Mouse (Mus musculus) midbrain, embryonic 11.5 days (tissue): Measurements from ENCODE around the gene 1700037C18Rik. TPM values are rescaled to one million over a fixed set of nuclear protein-coding genes. Genes with fewer than 3 reads are reported as not detected.

Source experiments
- ATAC-seq: fragments of 200-750 bp; cut with Nextera tagmentation; 2 replicates; pipeline ENCODE4 v1.8.0; 2017; ENCODE audit warnings: moderate TSS enrichment, moderate library complexity; ENCODE audit not compliant: low FRiP score
- DNase-seq: peaks from one replicate; pipeline ENCODE4 v3.0.0; 2015; ENCODE audit warnings: low spot score; ENCODE audit errors: missing footprints
- H3K27ac ChIP-seq: fragments of 300-500 bp; sonication (generic); 2 replicates; pipeline ENCODE4 v1.5.1; 2014; ENCODE audit warnings: low read depth, low read length
- H3K27me3 ChIP-seq: fragments of 300-500 bp; sonication (generic); 2 replicates; pipeline ENCODE4 v1.6.1; 2014; ENCODE audit warnings: mild to moderate bottlenecking, low read length, moderate library complexity, mixed read lengths; ENCODE audit not compliant: control insufficient read depth, insufficient read depth
- H3K36me3 ChIP-seq: fragments of 300-500 bp; sonication (generic); 2 replicates; pipeline ENCODE4 v1.6.1; 2014; ENCODE audit warnings: mild to moderate bottlenecking, low read length, moderate library complexity, mixed read lengths; ENCODE audit not compliant: control insufficient read depth, insufficient read depth
- H3K4me1 ChIP-seq: fragments of 300-500 bp; sonication (generic); 2 replicates; pipeline ENCODE4 v1.6.1; 2014; ENCODE audit warnings: low read length; ENCODE audit not compliant: control insufficient read depth, insufficient read depth
- H3K4me2 ChIP-seq: fragments of 300-500 bp; sonication (generic); 2 replicates; pipeline ENCODE4 v1.6.1; 2014; ENCODE audit warnings: mild to moderate bottlenecking, moderate library complexity
- H3K4me3 ChIP-seq: fragments of 300-500 bp; sonication (generic); 2 replicates; pipeline ENCODE4 v1.5.1; 2014; ENCODE audit warnings: low read depth, low read length
- H3K9ac ChIP-seq: fragments of 300-500 bp; sonication (generic); 2 replicates; pipeline ENCODE4 v1.6.1; 2014; ENCODE audit warnings: low read length
- H3K9me3 ChIP-seq: fragments of 300-500 bp; sonication (generic); 2 replicates; pipeline ENCODE4 v1.6.1; 2016; ENCODE audit warnings: low read length; ENCODE audit not compliant: control insufficient read depth
- WGBS: fragments of 180-500 bp; shearing (Covaris S2); extraction: QIAGEN DNeasy Blood & Tissue Kit; methylation state at CpG from one replicate; pipeline ENCODE4 v1.1.7; 2014; 5-methylcytosine and 5-hydroxymethylcytosine counted together
- polyA plus RNA-seq: library from polyadenylated mRNA; unstranded; fragments of >200 nt; fragmentation: Nextera tagmentation; extraction: Ambion mirVana; gene quantifications from 2 replicates; pipeline ENCODE4 v1.2.1, GENCODE M21; 2014

1700037C18Rik gene
- polyA plus RNA-seq, 1 experiment from 2014 or later = 4.8 TPM

GRCm38 (mm10) chr16:3885065-3885670, 23.3 kb downstream of the 1700037C18Rik start:
- Histone ChIP-seq H3K9me3 (no peaks in the 10 kb centered on the region), H3K4me1 (peaks cover 9% of the 10 kb centered on the region), H3K9ac (peak overlapping the region; percentile 94), H3K27ac (peak overlapping the region; percentile 73; the same call in 1 of the 2 replicates), H3K4me2 (peak overlapping the region; percentile 72), H3K36me3 (no peaks in the 10 kb centered on the region), H3K27me3 (no peaks in the 10 kb centered on the region), H3K4me3 (peak overlapping the region; percentile 82)
- ATAC-seq (peak; percentile 8), DNase-seq (no peak)
- WGBS = 3% methylated on average over 10 of the region's 10 CpGs

DNA sequence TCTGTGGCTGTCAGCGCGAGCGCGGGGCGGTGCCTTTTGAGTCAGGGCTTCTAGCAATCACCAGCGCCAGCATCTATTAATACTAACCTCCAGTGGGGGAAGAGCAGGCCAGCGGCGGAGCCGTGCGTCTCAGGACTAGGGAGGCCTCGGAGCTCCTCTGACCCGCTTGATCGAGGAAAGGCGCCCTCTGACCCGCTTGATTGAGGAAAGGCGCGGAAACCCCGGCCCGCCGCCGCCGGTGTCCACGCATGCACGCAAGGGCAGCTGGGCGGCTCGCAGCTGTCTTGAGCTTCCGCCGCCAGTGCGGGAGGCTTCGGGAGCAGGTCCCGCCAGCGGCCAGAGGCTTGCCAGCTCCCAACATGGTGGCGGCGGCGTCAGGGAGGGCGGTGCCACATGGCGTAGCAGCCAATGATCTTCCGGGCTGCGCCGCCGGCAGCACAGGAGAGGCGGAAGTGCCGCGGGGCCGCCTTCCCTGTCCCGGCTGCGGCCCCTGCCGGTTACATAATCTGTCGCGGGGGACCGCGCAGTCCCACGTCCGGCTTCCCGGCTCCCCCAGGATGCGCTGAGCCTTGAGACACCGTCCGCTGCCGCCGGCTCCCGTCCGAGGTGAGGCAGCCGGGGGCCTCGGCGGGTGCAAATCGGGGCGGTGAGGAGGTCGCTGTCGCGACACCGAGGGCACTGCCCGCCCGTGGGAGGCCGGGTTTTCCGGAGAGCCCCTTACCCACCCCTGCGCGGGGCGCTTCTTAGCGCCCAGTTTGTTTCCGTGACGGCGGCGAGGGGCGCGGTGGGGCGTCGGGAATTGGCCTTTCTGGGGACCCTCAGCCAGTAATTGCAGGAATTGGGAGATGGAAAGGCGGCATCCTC, 24.1 kb downstream of the 1700037C18Rik start, which contains the start of the genes Zfp597 and Gm20695:
Gene Zfp597 (minus strand): TSS at position 361 of the 864 bp plus-strand sequence.
Gene Gm20695 (plus strand): TSS at position 448 of the 864 bp plus-strand sequence.
- peak within 1 kb of the TSS; percentile 82 for H3K4me3 ChIP-seq
- no peaks in the 10 kb centered on the region for H3K36me3 ChIP-seq
- H3K9me3 ChIP-seq = no peaks in the 10 kb centered on the region
- ATAC-seq (peak; percentile 99), DNase-seq (peak; percentile 99)
- H3K9ac ChIP-seq = peak within 1 kb of the TSS; percentile 94
- H3K4me1 ChIP-seq = peaks cover 9% of the 10 kb centered on the region
- under 1% methylated on average over 85 of the region's 88 CpGs for WGBS
- H3K27me3 ChIP-seq = no peaks in the 10 kb centered on the region
- H3K4me2 ChIP-seq = peak within 1 kb of the TSS; percentile 72
- H3K27ac ChIP-seq = peak within 1 kb of the TSS; percentile 89

GRCm38 (mm10) chr16:3876346-3876745, 32.1 kb downstream of the 1700037C18Rik start:
- no peak overlapping the region for H3K9ac ChIP-seq
- no peak overlapping the region for H3K4me2 ChIP-seq
- ATAC-seq = no peak
- WGBS = 93% methylated on average over 4 of the region's 4 CpGs
- peak; percentile 61 for DNase-seq
- no peak overlapping the region for H3K4me3 ChIP-seq
- peaks cover 9% of the 10 kb centered on the region for H3K4me1 ChIP-seq
- H3K9me3 ChIP-seq = no peaks in the 10 kb centered on the region
- no peak overlapping the region for H3K27ac ChIP-seq
- no peaks in the 10 kb centered on the region for H3K36me3 ChIP-seq
- H3K27me3 ChIP-seq = no peaks in the 10 kb centered on the region

GRCm38 (mm10) chr16:3872216-3873047, 36.1 kb downstream of the 1700037C18Rik start, which contains the start of gene Naa60:
Naa60 (plus strand) TSS chr16:3872375.
- Histone ChIP-seq H3K36me3 (no peaks in the 10 kb centered on the region; the same call in 1 of the 2 replicates), H3K27ac (no peak within 1 kb of the TSS), H3K4me1 (peaks cover 9% of the 10 kb centered on the region), H3K9me3 (no peaks in the 10 kb centered on the region), H3K4me3 (peak within 1 kb of the TSS; percentile 59), H3K27me3 (no peaks in the 10 kb centered on the region), H3K4me2 (peak within 1 kb of the TSS; percentile 72), H3K9ac (peak within 1 kb of the TSS; percentile 69)
- ATAC-seq (peak; percentile 99), DNase-seq (peak; percentile 97)
- 5% methylated on average over 47 of the region's 47 CpGs for WGBS

DNA sequence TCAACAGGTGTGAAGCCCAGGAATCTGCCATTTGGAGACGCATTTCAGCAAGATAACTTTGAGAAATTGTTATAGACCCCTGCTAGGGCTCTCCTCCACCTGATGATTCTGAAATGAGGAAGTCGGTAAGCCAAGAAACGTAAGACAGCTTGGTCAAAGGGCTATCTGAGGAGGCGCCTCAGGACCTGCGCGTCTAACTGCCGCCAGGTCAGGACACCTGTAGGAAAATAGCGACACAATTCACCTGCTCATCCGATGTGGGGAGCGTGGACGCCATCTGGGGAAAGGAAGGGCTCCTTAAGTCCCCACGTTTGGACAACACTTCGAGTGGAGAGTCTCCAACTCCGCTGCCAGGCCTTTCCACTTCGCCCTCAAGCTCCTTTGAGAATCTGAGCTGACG, 36.7 kb downstream of the 1700037C18Rik start:
- Histone ChIP-seq H3K27me3 (no peaks in the 10 kb centered on the region), H3K4me2 (peak overlapping the region; percentile 72), H3K4me3 (peak overlapping the region; percentile 59), H3K27ac (no peak overlapping the region), H3K9ac (peak overlapping the region; percentile 69), H3K4me1 (peaks cover 9% of the 10 kb centered on the region), H3K36me3 (no peaks in the 10 kb centered on the region; the same call in 1 of the 2 replicates), H3K9me3 (no peaks in the 10 kb centered on the region)
- WGBS = 1% methylated on average over 16 of the region's 16 CpGs
- no peak for DNase-seq
- ATAC-seq = peak; percentile 37

- Histone ChIP-seq H3K4me1 (no peaks in the 10 kb centered on the region), H3K9me3 (no peaks in the 10 kb centered on the region), H3K9ac (no peak overlapping the region), H3K4me2 (no peak overlapping the region), H3K36me3 (no peaks in the 10 kb centered on the region), H3K27me3 (no peaks in the 10 kb centered on the region), H3K27ac (no peak overlapping the region), H3K4me3 (no peak overlapping the region)
- WGBS = 95% methylated on average over 4 of the region's 4 CpGs
- ATAC-seq (no peak), DNase-seq (no peak)
Observed at GRCm38 (mm10) chr16:3859254-3859653, 49.2 kb downstream of the 1700037C18Rik start.

GRCm38 (mm10) chr16:3855776-3856175, 52.7 kb downstream of the 1700037C18Rik start:
- no peak overlapping the region for H3K4me2 ChIP-seq

GRCm38 (mm10) chr16:3854437-3855182, 53.9 kb downstream of the 1700037C18Rik start:
- no peak overlapping the region for H3K4me3 ChIP-seq
- H3K4me2 ChIP-seq = no peak overlapping the region
- H3K27me3 ChIP-seq = no peaks in the 10 kb centered on the region
- no peaks in the 10 kb centered on the region for H3K9me3 ChIP-seq
- H3K9ac ChIP-seq = no peak overlapping the region
- no peaks in the 10 kb centered on the region for H3K36me3 ChIP-seq
- H3K27ac ChIP-seq = no peak overlapping the region
- H3K4me1 ChIP-seq = no peaks in the 10 kb centered on the region
- no peak for DNase-seq
- 44% methylated on average over 11 of the region's 11 CpGs for WGBS
- ATAC-seq = no peak

More at GRCm38 (mm10) chr16:3855776-3856175, 52.7 kb downstream of the 1700037C18Rik start:
- no peaks in the 10 kb centered on the region for H3K4me1 ChIP-seq
- H3K9me3 ChIP-seq = no peaks in the 10 kb centered on the region
- 95% methylated on average over 1 of the region's 1 CpGs for WGBS
- no peaks in the 10 kb centered on the region for H3K36me3 ChIP-seq
- H3K4me3 ChIP-seq = no peak overlapping the region
- H3K27ac ChIP-seq = no peak overlapping the region
- no peak for ATAC-seq
- H3K27me3 ChIP-seq = no peaks in the 10 kb centered on the region
- no peak for DNase-seq
- no peak overlapping the region for H3K9ac ChIP-seq
